Comparison of ENCODE assay signal across 14 mouse cellular contexts in genomic region chr5:131468609-131469008, GRCm38 (mm10).
"Had no signal": no experiment of that assay in that cellular context is flagged by ENCODE, and none has a peak within 500 bp of the region (broad histone marks: within the 10 kb centered on the region; RNA-seq: fewer than 3 reads in every experiment).

No protein-coding gene starts in this region.

- H3K9me3 ChIP-seq: limb, embryonic 15.5 days; liver, embryonic 12.5 days; midbrain, embryonic 12.5 days; neural tube, embryonic 12.5 days; stomach, embryonic 15.5 days had no signal

- ATAC-seq: liver, embryonic 12.5 days had no signal

- H3K9ac ChIP-seq: limb, embryonic 15.5 days; liver, embryonic 12.5 days; lung, embryonic 14.5 days; midbrain, embryonic 12.5 days; neural tube, embryonic 12.5 days; stomach, embryonic 15.5 days had no signal

- H3K4me3 ChIP-seq: left cerebral cortex, adult 2 months; limb, embryonic 15.5 days; liver, embryonic 12.5 days; midbrain, embryonic 12.5 days; myocyte; neural tube, embryonic 12.5 days; stomach, embryonic 15.5 days had no signal

- H3K4me1 ChIP-seq: limb, embryonic 15.5 days; liver, embryonic 12.5 days; neural tube, embryonic 12.5 days; stomach, embryonic 15.5 days had no signal

- H3K27me3 ChIP-seq: limb, embryonic 15.5 days; liver, embryonic 12.5 days; midbrain, embryonic 12.5 days; neural tube, embryonic 12.5 days; stomach, embryonic 15.5 days had no signal

- DNase-seq: kidney, adult 18-20 months; kidney, postnatal 4 days; lung, embryonic 14.5 days; lung, postnatal 14 days; right cerebral cortex, postnatal 14 days; thymus, adult 2 months; thymus, postnatal 36 days had no signal

- H3K4me2 ChIP-seq: limb, embryonic 15.5 days; liver, embryonic 12.5 days; lung, embryonic 14.5 days; midbrain, embryonic 12.5 days; neural tube, embryonic 12.5 days; stomach, embryonic 15.5 days had no signal

- H3K27ac ChIP-seq: left cerebral cortex, adult 2 months; limb, embryonic 15.5 days; liver, embryonic 12.5 days; midbrain, embryonic 12.5 days; neural tube, embryonic 12.5 days; stomach, embryonic 15.5 days had no signal
